In genomic region chr7:37361802-37362441, GRCm38 (mm10) we compare ENCODE assay signal across 8 mouse cellular contexts.
DNase-seq lines count a peak whose midpoint lies in the region; ATAC-seq and TF ChIP-seq lines count a peak whose summit lies in the region.

No protein-coding gene starts in this region.

- H3K4me1 ChIP-seq in forebrain, embryonic 11.5 days (replicated peaks; ENCODE audit: control insufficient read depth, insufficient read depth, low read length) = peaks cover 16% of the 10 kb centered on the region
- H3K4me1 ChIP-seq in hindbrain, embryonic 14.5 days (replicated peaks; ENCODE audit: control insufficient read depth, insufficient read depth, low read length) = peaks cover 23% of the 10 kb centered on the region
- 0 out of 2 replicates have a peak, but pooled peaks cover 4% of the 10 kb centered on the region for H3K4me1 ChIP-seq in liver, embryonic 13.5 days (replicated peaks)
- H3K4me1 ChIP-seq in neural tube, embryonic 14.5 days (ENCODE audit: control insufficient read depth, insufficient read depth, low read length) = peaks cover 20% of the 10 kb centered on the region; the same call in 1 of the 2 replicates

- ATAC-seq in forebrain, embryonic 11.5 days (replicated peaks; ENCODE audit: low FRiP score) = peak; percentile 42
- ATAC-seq in hindbrain, embryonic 14.5 days (ENCODE audit: low FRiP score) = peak; percentile 22; the same call in 1 of the 2 replicates
- no peak for ATAC-seq in liver, embryonic 13.5 days (ENCODE audit: low read depth)
- peak; percentile 12; the same call in 1 of the 2 replicates for ATAC-seq in neural tube, embryonic 14.5 days (ENCODE audit: low read depth)

- H3K9me3 ChIP-seq in forebrain, embryonic 11.5 days (ENCODE audit: control insufficient read depth, low read length) = no peaks in the 10 kb centered on the region
- no peaks in the 10 kb centered on the region for H3K9me3 ChIP-seq in hindbrain, embryonic 14.5 days (ENCODE audit: control insufficient read depth, low read length)
- no peaks in the 10 kb centered on the region for H3K9me3 ChIP-seq in liver, embryonic 13.5 days (replicated peaks)
- no peaks in the 10 kb centered on the region for H3K9me3 ChIP-seq in neural tube, embryonic 14.5 days (ENCODE audit: control insufficient read depth, low read length)

- no peaks in the 10 kb centered on the region for H3K27me3 ChIP-seq in forebrain, embryonic 11.5 days (ENCODE audit: control insufficient read depth, insufficient read depth, low read length)
- H3K27me3 ChIP-seq in hindbrain, embryonic 14.5 days (ENCODE audit: control insufficient read depth, insufficient read depth, low read length) = no peaks in the 10 kb centered on the region
- H3K27me3 ChIP-seq in liver, embryonic 13.5 days = peaks cover 8% of the 10 kb centered on the region
- no peaks in the 10 kb centered on the region for H3K27me3 ChIP-seq in neural tube, embryonic 14.5 days (ENCODE audit: control insufficient read depth, insufficient read depth, low read length)

- H3K36me3 ChIP-seq in forebrain, embryonic 11.5 days (ENCODE audit: control insufficient read depth, insufficient read depth, low read length) = no peaks in the 10 kb centered on the region
- H3K36me3 ChIP-seq in hindbrain, embryonic 14.5 days (replicated peaks; ENCODE audit: control insufficient read depth, insufficient read depth) = no peaks in the 10 kb centered on the region
- no peaks in the 10 kb centered on the region for H3K36me3 ChIP-seq in liver, embryonic 13.5 days
- H3K36me3 ChIP-seq in neural tube, embryonic 14.5 days (ENCODE audit: control insufficient read depth, insufficient read depth, low read length) = no peaks in the 10 kb centered on the region

- H3K4me3 ChIP-seq in layer of hippocampus, adult 2 months = peak overlapping the region; percentile 46
- H3K4me3 ChIP-seq in forebrain, embryonic 11.5 days (ENCODE audit: low read depth, low read length) = no peak overlapping the region
- no peak overlapping the region for H3K4me3 ChIP-seq in hindbrain, embryonic 14.5 days (replicated peaks; ENCODE audit: low read length)
- H3K4me3 ChIP-seq in liver, embryonic 13.5 days (replicated peaks) = peak overlapping the region; percentile 23
- no peak overlapping the region for H3K4me3 ChIP-seq in neural tube, embryonic 14.5 days (ENCODE audit: low read depth, low read length)

- WGBS in forebrain, embryonic 11.5 days = under 1% methylated on average over 16 of the region's 16 CpGs
- 5% methylated on average over 16 of the region's 16 CpGs for WGBS in hindbrain, embryonic 14.5 days
- 9% methylated on average over 16 of the region's 16 CpGs for WGBS in liver, embryonic 13.5 days (ENCODE audit: insufficient replicate concordance)
- WGBS in neural tube, embryonic 14.5 days = 1% methylated on average over 16 of the region's 16 CpGs

- peak overlapping the region; percentile 18; the same call in 1 of the 2 replicates for H3K9ac ChIP-seq in forebrain, embryonic 11.5 days (ENCODE audit: low read length)
- H3K9ac ChIP-seq in hindbrain, embryonic 14.5 days = no peak overlapping the region
- no peak overlapping the region for H3K9ac ChIP-seq in liver, embryonic 13.5 days
- no peak overlapping the region for H3K9ac ChIP-seq in neural tube, embryonic 14.5 days (replicated peaks; ENCODE audit: low read depth, low read length)

- peak overlapping the region; percentile 61 for H3K27ac ChIP-seq in layer of hippocampus, adult 2 months
- peak overlapping the region; percentile 93 for H3K27ac ChIP-seq in forebrain, embryonic 11.5 days (ENCODE audit: low read depth, low read length)
- peak overlapping the region; percentile 50 for H3K27ac ChIP-seq in hindbrain, embryonic 14.5 days
- no peak overlapping the region for H3K27ac ChIP-seq in liver, embryonic 13.5 days
- peak overlapping the region; percentile 12; the same call in 1 of the 2 replicates for H3K27ac ChIP-seq in neural tube, embryonic 14.5 days (ENCODE audit: low read depth, low read length)

- TF ChIP-seq CTCF in layer of hippocampus, adult 2 months (conservative IDR thresholded peaks at IDR 0.05) = no peak

- DNase-seq in layer of hippocampus, adult 2 months (ENCODE audit: low spot score in 2 of 2) = no peak
- no peak for DNase-seq in layer of hippocampus, postnatal 14 days (ENCODE audit: low spot score in 2 of 2)
- peak; percentile 78 for DNase-seq in forebrain, embryonic 11.5 days (ENCODE audit: low spot score)
- peak; percentile 43 for DNase-seq in hindbrain, embryonic 14.5 days (ENCODE audit: low spot score)
- no peak for DNase-seq in liver, embryonic 13.5 days
- no peak for DNase-seq in spleen, adult 12 weeks (ENCODE audit: low spot score)
- DNase-seq in cerebellum, adult 8-10 months = no peak

- peak overlapping the region; percentile 41; the same call in 1 of the 2 replicates for H3K4me2 ChIP-seq in forebrain, embryonic 11.5 days (ENCODE audit: low read depth, low read length, severe bottlenecking)
- peak overlapping the region; percentile 34 for H3K4me2 ChIP-seq in hindbrain, embryonic 14.5 days (replicated peaks)
- peak overlapping the region; percentile 47 for H3K4me2 ChIP-seq in liver, embryonic 13.5 days
- peak overlapping the region; percentile 24 for H3K4me2 ChIP-seq in neural tube, embryonic 14.5 days (ENCODE audit: low read depth, low read length)

Comparison
In these comparisons a context has a peak if more than half of its experiments do, and no peak if none do; other contexts are left out.
1. DNase-seq: peak in forebrain, embryonic 11.5 days (single experiment) and hindbrain, embryonic 14.5 days (single experiment); none in layer of hippocampus, adult 2 months (0 of 2), layer of hippocampus, postnatal 14 days (0 of 2), liver, embryonic 13.5 days (single experiment), spleen, adult 12 weeks (single experiment) and cerebellum, adult 8-10 months (single experiment).
2. H3K4me3 ChIP-seq: peak in layer of hippocampus, adult 2 months (single experiment) and liver, embryonic 13.5 days (single experiment); none in forebrain, embryonic 11.5 days (single experiment), hindbrain, embryonic 14.5 days (single experiment) and neural tube, embryonic 14.5 days (single experiment).
3. Peak in every context shown above with its lines, with median percentiles within 50 percentile points of each other: H3K4me2 ChIP-seq.